Mouse (Mus musculus): ENCODE measurements around the gene Tmem176a. TPM values are rescaled to one million over a fixed set of nuclear protein-coding genes. Genes with fewer than 3 reads are reported as not detected.

The Tmem176a gene
- polyA plus RNA-seq, 1 experiment from 2014 or later = 77.0 TPM

Other genes with a start within 250 kb of the Tmem176a start
- 8.1 and 10.4 TPM in 2 replicates for gene Repin1, start 247.0 kb upstream of the Tmem176a start, polyA plus RNA-seq (2015; fragmentation: Nextera tagmentation; extraction: Ambion mirVana)
- gene Gm44965, start 247.0 kb upstream of the Tmem176a start, polyA plus RNA-seq (2015; fragmentation: Nextera tagmentation; extraction: Ambion mirVana) = not detected in 2 replicates
- 1.9 and 2.0 TPM in 2 replicates for gene Zfp775, start 238.9 kb upstream of the Tmem176a start, polyA plus RNA-seq (2015; fragmentation: Nextera tagmentation; extraction: Ambion mirVana)
- gene AI854703, start 214.2 kb upstream of the Tmem176a start, polyA plus RNA-seq (2015; fragmentation: Nextera tagmentation; extraction: Ambion mirVana) = 0.20 and 0.28 TPM in 2 replicates
- 0.73 and 0.93 TPM in 2 replicates for gene Gimap8, start 193.7 kb upstream of the Tmem176a start, polyA plus RNA-seq (2015; fragmentation: Nextera tagmentation; extraction: Ambion mirVana)
- gene Gimap9, start 164.8 kb upstream of the Tmem176a start, polyA plus RNA-seq (2015; fragmentation: Nextera tagmentation; extraction: Ambion mirVana) = 10.9 and 12.1 TPM in 2 replicates
- gene Gimap4, start 156.4 kb upstream of the Tmem176a start, polyA plus RNA-seq (2015; fragmentation: Nextera tagmentation; extraction: Ambion mirVana) = 11.6 and 12.3 TPM in 2 replicates
- 8.4 and 9.4 TPM in 2 replicates for gene Gimap6, start 132.7 kb upstream of the Tmem176a start, polyA plus RNA-seq (2015; fragmentation: Nextera tagmentation; extraction: Ambion mirVana)
- gene Gm28053, start 122.3 kb upstream of the Tmem176a start, polyA plus RNA-seq (2015; fragmentation: Nextera tagmentation; extraction: Ambion mirVana) = 1.6 TPM in 2 replicates
- gene Gimap7, start 122.3 kb upstream of the Tmem176a start, polyA plus RNA-seq (2015; fragmentation: Nextera tagmentation; extraction: Ambion mirVana) = 0.10 and 0.14 TPM in 2 replicates
- gene Gimap1, start 101.9 kb upstream of the Tmem176a start, polyA plus RNA-seq (2015; fragmentation: Nextera tagmentation; extraction: Ambion mirVana) = 6.4 and 6.5 TPM in 2 replicates
- 2.8 and 3.3 TPM in 2 replicates for gene Gimap5, start 94.7 kb upstream of the Tmem176a start, polyA plus RNA-seq (2015; fragmentation: Nextera tagmentation; extraction: Ambion mirVana)
- 0.05 TPM in 1 of 2 replicates, not detected in the other for gene Gimap3, start 70.1 kb upstream of the Tmem176a start, polyA plus RNA-seq (2015; fragmentation: Nextera tagmentation; extraction: Ambion mirVana)
- gene Tmem176b, start 577 bp downstream of the Tmem176a start, polyA plus RNA-seq (2015; fragmentation: Nextera tagmentation; extraction: Ambion mirVana) = 110 and 119 TPM in 2 replicates
- gene Aoc1, start 32.0 kb downstream of the Tmem176a start, polyA plus RNA-seq (2015; fragmentation: Nextera tagmentation; extraction: Ambion mirVana) = not detected in 2 replicates
- gene 1600015I10Rik, start 89.0 kb downstream of the Tmem176a start, polyA plus RNA-seq (2015; fragmentation: Nextera tagmentation; extraction: Ambion mirVana) = not detected in 2 replicates
- gene Doxl2, start 134.0 kb downstream of the Tmem176a start, polyA plus RNA-seq (2015; fragmentation: Nextera tagmentation; extraction: Ambion mirVana) = not detected in 2 replicates
- not detected in 2 replicates for gene Svs1, start 145.9 kb downstream of the Tmem176a start, polyA plus RNA-seq (2015; fragmentation: Nextera tagmentation; extraction: Ambion mirVana)
- 0.25 and 0.39 TPM in 2 replicates for gene Gpnmb, start 195.6 kb downstream of the Tmem176a start, polyA plus RNA-seq (2015; fragmentation: Nextera tagmentation; extraction: Ambion mirVana)
- gene Malsu1, start 232.9 kb downstream of the Tmem176a start, polyA plus RNA-seq (2015; fragmentation: Nextera tagmentation; extraction: Ambion mirVana) = 49.4 and 50.6 TPM in 2 replicates

Measured in liver, embryonic 13.5 days (tissue).